Mouse (Mus musculus) MEL (cell line): ENCODE data around the gene Ints5. TPM values are rescaled to one million over a fixed set of nuclear protein-coding genes. Genes with fewer than 3 reads are reported as not detected.

ENCODE experiments used
- DNase-seq: peaks from one replicate; pipeline ENCODE4 v3.0.0; 2011; ENCODE audit warnings: low read depth, low spot score
- H3K27ac ChIP-seq: 2 replicates; pipeline ENCODE4 v1.5.1; 2012; ENCODE audit warnings: low read depth, mild to moderate bottlenecking, control low read depth, low read length, moderate library complexity; ENCODE audit not compliant: control insufficient read depth
- H3K27me3 ChIP-seq, 2 experiments: fragments of 150-350 bp in 1 of 2; sonication (generic) in 1 of 2; 2 replicates each; pipeline ENCODE4 v1.6.1; 2012; ENCODE audit warnings: low read length in 2 of 2, mild to moderate bottlenecking in 2 of 2, improper control_type of control experiment in 1 of 2, moderate library complexity in 1 of 2; ENCODE audit not compliant: insufficient read depth in 2 of 2, control insufficient read depth in 1 of 2
- H3K36me3 ChIP-seq, 2 experiments: 2 replicates each; pipeline ENCODE4 v1.6.1; 2012 to 2014; ENCODE audit warnings: low read length in 2 of 2, improper control_type of control experiment in 1 of 2, inconsistent platforms in 1 of 2, mild to moderate bottlenecking in 1 of 2; ENCODE audit not compliant: insufficient read depth in 2 of 2, control insufficient read depth in 1 of 2
- H3K4me1 ChIP-seq, 2 experiments: fragments of 150-350 bp in 1 of 2; sonication (generic) in 1 of 2; 2 replicates each; pipeline ENCODE4 v1.6.1; 2012; ENCODE audit warnings: low read length in 2 of 2, improper control_type of control experiment in 1 of 2, mild to moderate bottlenecking in 1 of 2; ENCODE audit not compliant: insufficient read depth in 2 of 2, control insufficient read depth in 1 of 2
- H3K4me3 ChIP-seq, 2 experiments: fragments of 150-350 bp in 1 of 2; sonication (generic) in 1 of 2; 2 replicates each; pipeline ENCODE4 v1.5.1; 2012; ENCODE audit warnings: low read depth in 2 of 2, low read length in 2 of 2, mild to moderate bottlenecking in 2 of 2, moderate library complexity in 2 of 2, control low read depth in 1 of 2, improper control_type of control experiment in 1 of 2; ENCODE audit not compliant: control insufficient read depth in 1 of 2, insufficient read depth in 1 of 2
- H3K79me2 ChIP-seq: 2 replicates; pipeline ENCODE4 v1.6.1; 2012; ENCODE audit warnings: mild to moderate bottlenecking, low read length, moderate library complexity; ENCODE audit not compliant: control insufficient read depth, poor library complexity, insufficient read depth
- H3K9ac ChIP-seq: 2 replicates; pipeline ENCODE4 v1.6.1; 2012; ENCODE audit warnings: low read depth, mild to moderate bottlenecking, control low read depth, low read length, moderate library complexity; ENCODE audit not compliant: control insufficient read depth, poor library complexity, severe bottlenecking
- H3K9me3 ChIP-seq: fragments of 150-350 bp; sonication (generic); replicated peaks from 2 replicates; pipeline ENCODE4 v1.6.1; 2012; ENCODE audit warnings: mild to moderate bottlenecking, low read length, improper control_type of control experiment, moderate library complexity; ENCODE audit not compliant: insufficient read depth
- BHLHE40 ChIP-seq: IDR thresholded peaks from 2 replicates; pipeline ENCODE4 v1.6.1; 2012; ENCODE audit warnings: low read depth, mild to moderate bottlenecking, inconsistent platforms, low read length, improper control_type of control experiment, borderline replicate concordance
- CHD2 ChIP-seq: IDR thresholded peaks from 2 replicates; pipeline ENCODE4 v1.6.1; 2011; ENCODE audit warnings: low read length, improper control_type of control experiment
- CTCF ChIP-seq, 3 experiments: IDR thresholded peaks in 2 of 3; conservative IDR thresholded peaks in 1 of 3; 2 replicates each; pipeline ENCODE4 v1.5.1; 2011 to 2012; ENCODE audit warnings: low read length in 3 of 3, low read depth in 2 of 3, mild to moderate bottlenecking in 2 of 3, improper control_type of control experiment in 1 of 3, inconsistent platforms in 1 of 3, mixed read lengths in 1 of 3, moderate library complexity in 1 of 3; ENCODE audit not compliant: control insufficient read depth in 1 of 3, insufficient read depth in 1 of 3, poor library complexity in 1 of 3, severe bottlenecking in 1 of 3
- EP300 ChIP-seq, 2 experiments: IDR thresholded peaks; 2 replicates each; pipeline ENCODE4 v1.6.1; 2011; ENCODE audit warnings: improper control_type of control experiment in 2 of 2, low read length in 2 of 2, low read depth in 1 of 2, mild to moderate bottlenecking in 1 of 2
- ETS1 ChIP-seq: IDR thresholded peaks from 2 replicates; pipeline ENCODE4 v1.6.1; 2012; ENCODE audit warnings: low read depth, mild to moderate bottlenecking, inconsistent platforms, low read length, improper control_type of control experiment, moderate library complexity
- GATA1 ChIP-seq: IDR thresholded peaks from 2 replicates; pipeline ENCODE4 v1.6.1; 2011; ENCODE audit warnings: low read depth, low read length, improper control_type of control experiment
- HCFC1 ChIP-seq: IDR thresholded peaks from 2 replicates; pipeline ENCODE4 v1.6.1; 2012; ENCODE audit warnings: low read depth, mild to moderate bottlenecking, inconsistent platforms, low read length, improper control_type of control experiment, moderate library complexity
- JUND ChIP-seq: IDR thresholded peaks from 2 replicates; pipeline ENCODE4 v1.6.1; 2011; ENCODE audit warnings: low read depth, mild to moderate bottlenecking, improper control_type of control experiment, low read length
- MAFK ChIP-seq: IDR thresholded peaks from 2 replicates; pipeline ENCODE4 v1.6.1; 2011; ENCODE audit warnings: low read depth, mild to moderate bottlenecking, low read length, improper control_type of control experiment, borderline replicate concordance
- MAX ChIP-seq: IDR thresholded peaks from 2 replicates; pipeline ENCODE4 v1.6.1; 2011; ENCODE audit warnings: low read length, improper control_type of control experiment
- MAZ ChIP-seq: IDR thresholded peaks from 2 replicates; pipeline ENCODE4 v1.6.1; 2012; ENCODE audit warnings: low read depth, mild to moderate bottlenecking, inconsistent platforms, low read length, improper control_type of control experiment
- MEF2A ChIP-seq: IDR thresholded peaks from 2 replicates; pipeline ENCODE4 v1.6.1; 2014; ENCODE audit warnings: low read depth, mild to moderate bottlenecking, inconsistent platforms, low read length, improper control_type of control experiment; ENCODE audit not compliant: poor library complexity, insufficient replicate concordance, severe bottlenecking; ENCODE audit errors: extremely low read depth
- MXI1 ChIP-seq: IDR thresholded peaks from 2 replicates; pipeline ENCODE4 v1.6.1; 2011; ENCODE audit warnings: mild to moderate bottlenecking, low read depth, low read length, improper control_type of control experiment
- MYB ChIP-seq: IDR thresholded peaks from 2 replicates; pipeline ENCODE4 v1.6.1; 2011; ENCODE audit warnings: mild to moderate bottlenecking, low read depth, low read length, improper control_type of control experiment
- MYC ChIP-seq: IDR thresholded peaks from 2 replicates; pipeline ENCODE4 v1.6.1; 2011; ENCODE audit warnings: low read depth, mild to moderate bottlenecking, low read length, improper control_type of control experiment, moderate library complexity
- NELFE ChIP-seq: IDR thresholded peaks from 2 replicates; pipeline ENCODE4 v1.6.1; 2011; ENCODE audit warnings: low read depth, low read length, improper control_type of control experiment
- NRF1 ChIP-seq: IDR thresholded peaks from 2 replicates; pipeline ENCODE4 v1.6.1; 2014; ENCODE audit warnings: low read depth, mild to moderate bottlenecking, inconsistent platforms, low read length, improper control_type of control experiment, moderate library complexity; ENCODE audit not compliant: poor library complexity, insufficient read depth, severe bottlenecking
- POLR2A ChIP-seq, 2 experiments: IDR thresholded peaks; 2 replicates each; pipeline ENCODE4 v1.6.1; 2011 to 2012; ENCODE audit warnings: low read length in 2 of 2, mild to moderate bottlenecking in 2 of 2, control low read depth in 1 of 2, improper control_type of control experiment in 1 of 2, low read depth in 1 of 2, moderate library complexity in 1 of 2; ENCODE audit not compliant: control insufficient read depth in 1 of 2, insufficient read depth in 1 of 2, poor library complexity in 1 of 2
- POLR2AphosphoS2 ChIP-seq: IDR thresholded peaks from 2 replicates; pipeline ENCODE4 v1.6.1; 2011; ENCODE audit warnings: low read length, improper control_type of control experiment
- POLR2AphosphoS5 ChIP-seq: IDR thresholded peaks from 2 replicates; pipeline ENCODE4 v1.6.1; 2012; ENCODE audit warnings: low read depth, borderline replicate concordance, mild to moderate bottlenecking, inconsistent platforms, low read length, moderate library complexity, mixed read lengths
- RCOR1 ChIP-seq: IDR thresholded peaks from 2 replicates; pipeline ENCODE4 v1.6.1; 2012; ENCODE audit warnings: low read depth, mild to moderate bottlenecking, inconsistent platforms, low read length, improper control_type of control experiment
- SIN3A ChIP-seq: IDR thresholded peaks from 2 replicates; pipeline ENCODE4 v1.6.1; 2012; ENCODE audit warnings: low read length, improper control_type of control experiment, inconsistent platforms
- SMC3 ChIP-seq: IDR thresholded peaks from 2 replicates; pipeline ENCODE4 v1.6.1; 2011; ENCODE audit warnings: low read depth, low read length, improper control_type of control experiment
- TAL1 ChIP-seq: IDR thresholded peaks from 2 replicates; pipeline ENCODE4 v1.6.1; 2012; ENCODE audit warnings: mild to moderate bottlenecking, inconsistent platforms, low read length, moderate library complexity, mixed read lengths
- TBP ChIP-seq: IDR thresholded peaks from 2 replicates; pipeline ENCODE4 v1.8.0; 2011; ENCODE audit warnings: low read depth, low read length, improper control_type of control experiment
- TCF12 ChIP-seq: IDR thresholded peaks from 2 replicates; pipeline ENCODE4 v1.6.1; 2014; ENCODE audit warnings: low read depth, mild to moderate bottlenecking, inconsistent platforms, low read length, improper control_type of control experiment, moderate library complexity
- UBTF ChIP-seq: IDR thresholded peaks from 2 replicates; pipeline ENCODE4 v1.6.1; 2012; ENCODE audit warnings: low read depth, mild to moderate bottlenecking, inconsistent platforms, low read length, improper control_type of control experiment, moderate library complexity, borderline replicate concordance; ENCODE audit not compliant: insufficient read depth
- USF1 ChIP-seq: IDR thresholded peaks from 2 replicates; pipeline ENCODE4 v1.6.1; 2014; ENCODE audit warnings: low read depth, mild to moderate bottlenecking, inconsistent platforms, low read length, improper control_type of control experiment, moderate library complexity
- USF2 ChIP-seq, 2 experiments: IDR thresholded peaks; 2 replicates each; pipeline ENCODE4 v1.6.1; 2011 to 2012; ENCODE audit warnings: improper control_type of control experiment in 2 of 2, low read length in 2 of 2, borderline replicate concordance in 1 of 2, inconsistent platforms in 1 of 2, low read depth in 1 of 2, mild to moderate bottlenecking in 1 of 2; ENCODE audit not compliant: insufficient read depth in 1 of 2
- ZC3H11A ChIP-seq: IDR thresholded peaks from 2 replicates; pipeline ENCODE4 v1.6.1; 2012; ENCODE audit warnings: low read depth, mild to moderate bottlenecking, inconsistent platforms, low read length, improper control_type of control experiment
- ZKSCAN1 ChIP-seq: IDR thresholded peaks from 2 replicates; pipeline ENCODE4 v1.6.1; 2012; ENCODE audit warnings: low read depth, mild to moderate bottlenecking, inconsistent platforms, low read length, improper control_type of control experiment, moderate library complexity
- ZMIZ1 ChIP-seq: IDR thresholded peaks from 2 replicates; pipeline ENCODE4 v1.6.1; 2012; ENCODE audit warnings: low read depth, mild to moderate bottlenecking, inconsistent platforms, low read length, improper control_type of control experiment, moderate library complexity
- ZNF384 ChIP-seq: IDR thresholded peaks from 2 replicates; pipeline ENCODE4 v1.6.1; 2012; ENCODE audit warnings: low read depth, mild to moderate bottlenecking, inconsistent platforms, low read length, improper control_type of control experiment
- polyA plus RNA-seq, 2 experiments: library from polyadenylated mRNA; stranded (reverse) in 1 of 2; unstranded in 1 of 2; fragments of >175 nt in 1 of 2; fragments of >200 nt in 1 of 2; gene quantifications; 2 replicates each; pipeline versions ENCODE4 v1.2.1 to v1.2.4; 2012; ENCODE audit warnings: low replicate concordance in 2 of 2, low read depth in 1 of 2; ENCODE audit not compliant: insufficient read length in 2 of 2, insufficient read depth in 1 of 2, missing spikeins in 1 of 2
- total RNA-seq: library from RNA; depleted of rRNA; stranded (reverse); fragments of 300-350 nt; gene quantifications from 2 replicates; pipeline ENCODE4 v1.2.3, GENCODE M21; 2012

Ints5 gene
- total and polyA plus RNA-seq, 3 experiments, result 43.9 to 51.5 TPM; not detected in 1

DNA sequence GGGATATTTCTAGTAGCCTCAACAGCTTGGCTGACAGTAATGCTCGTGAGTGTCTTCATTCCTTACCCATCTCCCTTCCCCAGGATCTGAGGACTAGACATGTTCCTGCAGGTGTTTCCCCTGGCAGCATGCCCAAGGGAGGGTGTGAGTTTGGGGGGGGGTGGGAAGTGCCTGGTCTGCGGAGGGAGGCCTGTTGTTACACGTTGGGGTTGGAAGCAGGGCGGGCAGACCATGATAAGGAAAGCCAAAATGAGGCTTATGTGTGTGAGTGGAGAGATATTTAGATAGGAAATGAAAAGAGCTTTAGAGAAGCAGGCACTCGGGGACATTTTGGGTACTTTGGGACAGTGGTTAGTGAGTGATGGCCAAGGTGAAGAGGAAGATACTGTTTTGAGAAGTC, 51.3 kb downstream of the Ints5 start (continued):
- TF ChIP-seq USF2 (IDR thresholded peaks at IDR 0.05; ENCODE audit: borderline replicate concordance in 1 of 2, insufficient read depth in 1 of 2, low read depth in 1 of 2, low read length in 2 of 2) (no peak), MXI1 (peak; percentile 93), MEF2A (0 out of 2 replicates have a peak, but pooled peaks have one; percentile 55), POLR2AphosphoS5 (no peak), TCF12 (peak; percentile 95), JUND (no peak), SMC3 (no peak), MYC (0 out of 2 replicates have a peak, but pooled peaks have one; percentile 22), EP300 (IDR thresholded peaks at IDR 0.05; ENCODE audit: low read depth in 1 of 2, low read length in 2 of 2) (peak; percentile 67 to 92; a peak in 3 of 4 replicates), TAL1 (peak; percentile 80), GATA1 (peak; percentile 87), NRF1 (no peak), USF1 (no peak), MYB (0 out of 2 replicates have a peak, but pooled peaks have one; percentile 26), HCFC1 (peak; percentile 60), POLR2AphosphoS2 (peak; percentile 67; the same call in 1 of the 2 replicates), NELFE (no peak), UBTF (no peak), CHD2 (peak; percentile 28; the same call in 1 of the 2 replicates), POLR2A (IDR thresholded peaks at IDR 0.05; ENCODE audit: control insufficient read depth in 1 of 2, insufficient read depth in 1 of 2, low read depth in 1 of 2, low read length in 2 of 2, poor library complexity in 1 of 2) (no peak), ETS1 (peak; percentile 95), TBP (0 out of 2 replicates have a peak, but pooled peaks have one; percentile 35)

DNA sequence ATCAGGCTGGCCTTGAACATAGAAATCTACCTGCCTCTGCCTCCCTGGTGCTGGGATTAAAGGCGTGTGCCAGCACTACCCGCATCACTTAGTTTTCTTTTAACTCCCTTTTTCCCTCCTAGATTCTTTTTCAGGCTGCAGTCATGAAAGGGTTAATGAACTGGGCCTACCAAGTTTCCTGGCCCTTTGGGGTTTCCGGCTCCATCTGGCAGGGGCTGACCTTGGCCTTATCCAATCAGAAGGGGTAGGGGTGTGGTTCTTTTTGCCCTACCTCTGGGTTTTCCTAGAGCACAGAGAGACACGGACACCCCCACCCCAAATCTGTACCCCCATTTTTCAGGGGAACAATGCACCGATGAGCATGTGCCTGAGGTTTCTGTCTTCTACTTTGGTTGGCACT, 51.9 kb downstream of the Ints5 start:
- Histone ChIP-seq H3K9me3 (no peaks in the 10 kb centered on the region), H3K9ac (peak overlapping the region; percentile 12), H3K27ac (peak overlapping the region; percentile 92), H3K36me3 (peaks cover 16 to 52% of the 10 kb centered on the region in 2 experiments), H3K27me3 (no peaks in the 10 kb centered on the region), H3K79me2 (peaks cover 38% of the 10 kb centered on the region), H3K4me3 (no peak overlapping the region), H3K4me1 (peaks cover 11 to 40% of the 10 kb centered on the region in 2 experiments)
- DNase-seq, result peak; percentile 83
- TF ChIP-seq HCFC1 (peak; percentile 35; the same call in 1 of the 2 replicates), SIN3A (no peak; the same call in 1 of the 2 replicates), CHD2 (no peak), USF2 (IDR thresholded peaks at IDR 0.05; ENCODE audit: borderline replicate concordance in 1 of 2, insufficient read depth in 1 of 2, low read depth in 1 of 2, low read length in 2 of 2) (no peak), TCF12 (no peak), ZMIZ1 (no peak), MAZ (no peak), ZKSCAN1 (no peak), ZC3H11A (no peak), RCOR1 (no peak), BHLHE40 (0 out of 2 replicates have a peak, but pooled peaks have one; percentile 15), GATA1 (no peak), MYB (no peak), MAFK (no peak), EP300 (IDR thresholded peaks at IDR 0.05; ENCODE audit: low read depth in 1 of 2, low read length in 2 of 2) (peak in 1 of 2 experiments; percentile 27; a peak in 2 of 4 replicates), CTCF (IDR thresholded peaks at IDR 0.05 in 2 of 3, conservative IDR thresholded peaks at IDR 0.05 in 1 of 3; ENCODE audit: control insufficient read depth in 1 of 3, insufficient read depth in 1 of 3, low read depth in 2 of 3, low read length in 3 of 3, poor library complexity in 1 of 3, severe bottlenecking in 1 of 3) (no peak), JUND (no peak), NRF1 (no peak), MAX (no peak), ZNF384 (no peak; the same call in 1 of the 2 replicates), UBTF (no peak)
